Mouse (Mus musculus): Measurements from ENCODE around the gene Bpifa1. TPM values are rescaled to one million over a fixed set of nuclear protein-coding genes. Genes with fewer than 3 reads are reported as not detected.

Bpifa1 gene
- total RNA-seq (2021) (not detected), polyA plus RNA-seq (2012; rRNA removed) (660 TPM in 1 of 2 replicates, not detected in the other)
- long read RNA-seq: 0 reads

DNA sequence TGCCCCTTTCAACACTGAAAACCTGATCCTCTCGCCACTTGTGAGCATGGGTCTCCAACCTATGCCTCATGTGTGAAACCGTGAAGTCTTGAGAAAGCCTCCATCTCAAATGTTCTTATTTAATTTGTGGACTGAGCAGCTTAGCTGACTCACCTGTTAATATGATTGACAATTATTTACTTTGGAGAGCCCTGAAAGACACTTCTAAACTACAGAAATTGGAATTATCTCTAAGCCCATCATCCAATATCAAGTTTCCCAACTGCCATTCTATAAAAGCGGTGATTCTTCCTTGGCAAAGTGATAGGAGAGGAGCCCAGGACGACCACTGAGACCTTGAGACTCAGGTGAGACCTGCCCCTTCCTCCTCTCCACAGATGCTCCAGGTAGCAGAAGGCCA, at the start of gene Bpifa1:
Gene Bpifa1, plus strand, starts transcription at position 301 of the 400 bp plus-strand sequence.
- Histone ChIP-seq H3K4me1 (ENCODE audit: control insufficient read depth, insufficient read depth, low read length) (no peaks in the 10 kb centered on the region), H3K27me3 (ENCODE audit: control insufficient read depth, insufficient read depth, low read length) (no peaks in the 10 kb centered on the region), H3K36me3 (ENCODE audit: control insufficient read depth, insufficient read depth, low read length) (no peaks in the 10 kb centered on the region), H3K9ac (ENCODE audit: low read depth, low read length) (no peak within 1 kb of the TSS), H3K27ac (no peak within 1 kb of the TSS), H3K79me2 (replicated peaks; ENCODE audit: control insufficient read depth, insufficient read depth, low read length) (no peaks in the 10 kb centered on the region), H3K4me3 (no peak within 1 kb of the TSS)
- TF ChIP-seq EP300 (IDR thresholded peaks at IDR 0.05; ENCODE audit: insufficient read depth, low read depth, low read length) (no peak), POLR2A (IDR thresholded peaks at IDR 0.05; ENCODE audit: insufficient read depth, low read depth, low read length) (no peak), CTCF (IDR thresholded peaks at IDR 0.05) (no peak)
- intact Hi-C loops (cut with DNase I): no loop called here
- no peak for DNase-seq
- 77% methylated on average over 4 of the region's 4 CpGs for WGBS

DNA sequence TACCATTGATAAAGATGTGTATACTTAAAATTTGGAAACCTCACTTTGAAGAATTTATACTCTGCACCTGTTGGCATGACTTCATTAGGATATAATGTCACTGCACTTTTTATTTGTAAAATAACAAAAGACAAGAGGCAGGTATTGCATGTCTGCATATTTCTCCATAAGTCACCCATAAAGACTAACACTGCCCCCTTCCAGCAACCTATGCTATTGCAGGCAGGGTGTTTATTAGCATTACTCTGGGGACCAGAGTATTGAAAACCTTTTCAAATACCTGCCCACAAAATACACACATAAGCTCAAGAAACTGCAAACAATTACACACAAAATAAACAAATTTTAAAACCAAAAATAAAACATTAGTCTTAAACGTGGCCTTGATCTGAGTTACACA, 44.9 kb upstream of the Bpifa1 start:
- 47% methylated on average over 1 of the region's 1 CpGs for WGBS
- TF ChIP-seq CTCF (IDR thresholded peaks at IDR 0.05) (peak; percentile 59), POLR2A (IDR thresholded peaks at IDR 0.05; ENCODE audit: insufficient read depth, low read depth, low read length) (no peak)
- no peak overlapping the region for H3K9ac ChIP-seq (ENCODE audit: low read depth, low read length)
- DNase-seq: no peak
- H3K4me3 ChIP-seq: no peak overlapping the region
- no peak overlapping the region for H3K27ac ChIP-seq
- intact Hi-C loops (cut with DNase I): loop anchor here (5.0 kb wide), 1 partner anchor 50 kb away; no protein-coding TSS in a partner anchor
- no peaks in the 10 kb centered on the region for H3K79me2 ChIP-seq (replicated peaks; ENCODE audit: control insufficient read depth, insufficient read depth, low read length)
- no peaks in the 10 kb centered on the region for H3K27me3 ChIP-seq (ENCODE audit: control insufficient read depth, insufficient read depth, low read length)
- H3K36me3 ChIP-seq (ENCODE audit: control insufficient read depth, insufficient read depth, low read length): no peaks in the 10 kb centered on the region
- H3K4me1 ChIP-seq (ENCODE audit: control insufficient read depth, insufficient read depth, low read length): no peaks in the 10 kb centered on the region

DNA sequence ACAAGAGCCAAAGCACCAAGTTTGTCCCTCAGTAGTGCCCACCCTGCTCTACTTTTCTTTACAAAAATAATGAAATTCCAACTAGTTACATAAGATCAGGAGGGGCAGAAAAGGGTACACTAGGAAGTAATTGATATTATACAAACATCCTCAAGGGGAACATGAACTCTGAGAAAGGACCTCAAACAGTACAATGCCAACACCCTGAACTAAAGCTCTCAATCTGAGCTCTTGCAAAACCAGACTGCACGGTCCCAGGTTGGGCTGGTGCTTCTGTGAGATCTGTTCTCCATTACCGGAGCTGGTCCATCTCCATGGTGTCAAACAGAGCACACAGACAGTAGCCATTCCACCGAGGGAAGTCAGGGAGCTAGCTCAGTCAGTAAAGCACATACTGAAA, 25.3 kb upstream of the Bpifa1 start:
- no peaks in the 10 kb centered on the region; the same call in 1 of the 2 replicates for H3K27me3 ChIP-seq (ENCODE audit: control insufficient read depth, insufficient read depth, low read length)
- intact Hi-C loops (cut with DNase I): no loop called here
- no peak overlapping the region for H3K9ac ChIP-seq (ENCODE audit: low read depth, low read length)
- no peak overlapping the region for H3K27ac ChIP-seq
- no peak overlapping the region for H3K4me3 ChIP-seq
- no peaks in the 10 kb centered on the region for H3K36me3 ChIP-seq (ENCODE audit: control insufficient read depth, insufficient read depth, low read length)
- WGBS: 77% methylated on average over 3 of the region's 3 CpGs
- DNase-seq: no peak
- H3K79me2 ChIP-seq (replicated peaks; ENCODE audit: control insufficient read depth, insufficient read depth, low read length): no peaks in the 10 kb centered on the region
- H3K4me1 ChIP-seq (ENCODE audit: control insufficient read depth, insufficient read depth, low read length): no peaks in the 10 kb centered on the region
- no peak for TF ChIP-seq POLR2A (IDR thresholded peaks at IDR 0.05; ENCODE audit: insufficient read depth, low read depth, low read length)
- no peak for TF ChIP-seq EP300 (IDR thresholded peaks at IDR 0.05; ENCODE audit: insufficient read depth, low read depth, low read length)
- no peak for TF ChIP-seq CTCF (IDR thresholded peaks at IDR 0.05)

DNA sequence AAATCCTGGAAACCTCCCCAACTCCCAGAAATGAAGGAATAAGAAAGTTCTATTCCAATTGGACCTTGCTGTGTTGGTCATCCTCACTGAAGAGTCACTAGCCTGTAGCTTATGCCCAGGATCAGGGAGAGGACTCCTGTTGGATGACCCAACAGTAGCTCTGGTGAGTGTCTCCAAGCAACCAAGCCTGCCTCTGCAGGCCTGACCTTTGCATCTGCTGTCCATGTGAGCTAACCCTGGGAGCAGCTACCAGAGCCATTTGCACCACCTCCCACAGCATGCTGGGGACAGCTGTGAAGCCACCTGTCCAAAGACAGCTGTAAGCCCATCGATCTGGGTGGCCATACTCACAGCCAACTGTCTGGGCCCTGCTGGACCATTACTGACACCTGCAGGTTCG, 12.6 kb upstream of the Bpifa1 start, which contains the start of gene Bpifa3:
Gene Bpifa3, plus strand, starts transcription at position 217 of the 400 bp plus-strand sequence.
- DNase-seq: no peak
- Histone ChIP-seq H3K79me2 (replicated peaks; ENCODE audit: control insufficient read depth, insufficient read depth, low read length) (no peaks in the 10 kb centered on the region), H3K27me3 (ENCODE audit: control insufficient read depth, insufficient read depth, low read length) (no peaks in the 10 kb centered on the region), H3K4me1 (ENCODE audit: control insufficient read depth, insufficient read depth, low read length) (no peaks in the 10 kb centered on the region), H3K4me3 (no peak within 1 kb of the TSS), H3K9ac (ENCODE audit: low read depth, low read length) (no peak within 1 kb of the TSS), H3K36me3 (ENCODE audit: control insufficient read depth, insufficient read depth, low read length) (no peaks in the 10 kb centered on the region), H3K27ac (no peak within 1 kb of the TSS)
- TF ChIP-seq EP300 (IDR thresholded peaks at IDR 0.05; ENCODE audit: insufficient read depth, low read depth, low read length) (no peak), POLR2A (IDR thresholded peaks at IDR 0.05; ENCODE audit: insufficient read depth, low read depth, low read length) (no peak), CTCF (IDR thresholded peaks at IDR 0.05) (no peak)
- intact Hi-C loops (cut with DNase I): no loop called here
- WGBS: 45% methylated on average over 2 of the region's 2 CpGs

DNA sequence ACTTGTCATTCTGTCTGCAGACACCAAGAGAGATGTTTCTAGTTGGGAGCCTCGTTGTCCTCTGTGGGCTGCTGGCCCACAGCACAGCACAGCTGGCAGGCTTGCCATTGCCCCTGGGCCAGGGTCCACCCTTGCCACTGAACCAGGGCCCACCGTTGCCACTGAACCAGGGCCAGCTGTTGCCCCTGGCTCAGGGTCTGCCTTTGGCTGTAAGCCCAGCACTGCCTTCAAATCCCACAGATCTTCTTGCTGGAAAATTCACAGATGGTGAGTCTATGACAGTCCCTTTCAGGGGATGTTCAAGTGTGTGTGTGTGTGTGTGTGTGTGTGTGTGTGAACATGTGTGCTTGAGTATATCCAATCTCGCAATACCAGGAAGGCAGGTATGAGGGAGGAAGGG, 1.1 kb downstream of the Bpifa1 start:
- Histone ChIP-seq H3K27me3 (ENCODE audit: control insufficient read depth, insufficient read depth, low read length) (no peaks in the 10 kb centered on the region), H3K4me1 (ENCODE audit: control insufficient read depth, insufficient read depth, low read length) (no peaks in the 10 kb centered on the region), H3K9ac (ENCODE audit: low read depth, low read length) (no peak overlapping the region), H3K27ac (no peak overlapping the region), H3K4me3 (no peak overlapping the region), H3K79me2 (replicated peaks; ENCODE audit: control insufficient read depth, insufficient read depth, low read length) (no peaks in the 10 kb centered on the region), H3K36me3 (ENCODE audit: control insufficient read depth, insufficient read depth, low read length) (no peaks in the 10 kb centered on the region)
- intact Hi-C loops (cut with DNase I): no loop called here
- no peak for DNase-seq
- TF ChIP-seq EP300 (IDR thresholded peaks at IDR 0.05; ENCODE audit: insufficient read depth, low read depth, low read length): no peak
- no peak for TF ChIP-seq POLR2A (IDR thresholded peaks at IDR 0.05; ENCODE audit: insufficient read depth, low read depth, low read length)
- no peak for TF ChIP-seq CTCF (IDR thresholded peaks at IDR 0.05)
- WGBS: 60% methylated on average over 3 of the region's 3 CpGs

DNA sequence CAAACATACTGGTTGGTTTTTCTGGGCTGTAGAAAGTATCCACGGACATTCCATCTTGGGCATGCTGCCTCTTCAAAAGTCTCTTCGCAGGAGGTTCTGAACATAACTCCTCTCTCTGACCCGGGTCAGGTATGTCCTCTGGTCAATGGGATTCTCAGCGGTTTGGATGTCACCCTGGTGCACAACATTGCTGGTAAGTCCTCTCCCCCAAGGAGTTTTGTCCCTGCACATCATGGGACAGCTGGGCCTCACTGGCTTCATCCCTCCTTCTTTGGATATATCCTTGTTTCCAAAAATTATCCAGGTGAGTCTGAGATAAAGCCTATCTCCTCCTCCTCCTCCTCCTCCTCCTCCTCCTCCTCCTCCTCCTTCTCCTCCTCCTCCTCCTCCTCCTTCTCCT, 4.8 kb downstream of the Bpifa1 start:
- Histone ChIP-seq H3K4me1 (ENCODE audit: control insufficient read depth, insufficient read depth, low read length) (no peaks in the 10 kb centered on the region), H3K36me3 (ENCODE audit: control insufficient read depth, insufficient read depth, low read length) (no peaks in the 10 kb centered on the region), H3K27me3 (ENCODE audit: control insufficient read depth, insufficient read depth, low read length) (no peaks in the 10 kb centered on the region), H3K9ac (ENCODE audit: low read depth, low read length) (no peak overlapping the region), H3K27ac (no peak overlapping the region), H3K79me2 (replicated peaks; ENCODE audit: control insufficient read depth, insufficient read depth, low read length) (no peaks in the 10 kb centered on the region), H3K4me3 (no peak overlapping the region)
- TF ChIP-seq EP300 (IDR thresholded peaks at IDR 0.05; ENCODE audit: insufficient read depth, low read depth, low read length) (no peak), CTCF (IDR thresholded peaks at IDR 0.05) (no peak), POLR2A (IDR thresholded peaks at IDR 0.05; ENCODE audit: insufficient read depth, low read depth, low read length) (no peak)
- DNase-seq: no peak
- 72% methylated on average over 4 of the region's 4 CpGs for WGBS
- intact Hi-C loops (cut with DNase I): no loop called here

Measured in heart, adult 2 months (tissue).